Mouse (Mus musculus) neural tube, embryonic 14.5 days (tissue): Measurements from ENCODE around the gene Uvssa. TPM values are rescaled to one million over a fixed set of nuclear protein-coding genes. Genes with fewer than 3 reads are reported as not detected.

Source experiments
- ATAC-seq: fragments of 200-750 bp; cut with Nextera tagmentation; 2 replicates; pipeline ENCODE4 v1.8.0; 2017; ENCODE audit warnings: low read depth, mild to moderate bottlenecking, moderate TSS enrichment, moderate library complexity
- H3K27ac ChIP-seq: fragments of 300-500 bp; sonication (generic); 2 replicates; pipeline ENCODE4 v1.5.1; 2014; ENCODE audit warnings: low read depth, mild to moderate bottlenecking, control low read depth, low read length, moderate library complexity, mixed read lengths
- H3K27me3 ChIP-seq: fragments of 300-500 bp; sonication (generic); 2 replicates; pipeline ENCODE4 v1.6.1; 2014; ENCODE audit warnings: low read length; ENCODE audit not compliant: control insufficient read depth, insufficient read depth
- H3K36me3 ChIP-seq: fragments of 300-500 bp; sonication (generic); 2 replicates; pipeline ENCODE4 v1.6.1; 2014; ENCODE audit warnings: low read length, mixed read lengths; ENCODE audit not compliant: control insufficient read depth, insufficient read depth
- H3K4me1 ChIP-seq: fragments of 300-500 bp; sonication (generic); 2 replicates; pipeline ENCODE4 v1.6.1; 2014; ENCODE audit warnings: low read length; ENCODE audit not compliant: control insufficient read depth, insufficient read depth
- H3K4me2 ChIP-seq: fragments of 300-500 bp; sonication (generic); 2 replicates; pipeline ENCODE4 v1.6.1; 2014; ENCODE audit warnings: mild to moderate bottlenecking, low read depth, low read length, control low read depth
- H3K4me3 ChIP-seq: fragments of 300-500 bp; sonication (generic); 2 replicates; pipeline ENCODE4 v1.5.1; 2014; ENCODE audit warnings: low read depth, low read length, control low read depth, mixed read lengths
- H3K9ac ChIP-seq: fragments of 300-500 bp; sonication (generic); replicated peaks from 2 replicates; pipeline ENCODE4 v1.6.1; 2014; ENCODE audit warnings: low read depth, mild to moderate bottlenecking, control low read depth, low read length, mixed read lengths
- H3K9me3 ChIP-seq: fragments of 300-500 bp; sonication (generic); 2 replicates; pipeline ENCODE4 v1.6.1; 2016; ENCODE audit warnings: low read length; ENCODE audit not compliant: control insufficient read depth
- WGBS: fragments of 180-500 bp; shearing (Covaris S2); extraction: QIAGEN DNeasy Blood & Tissue Kit; methylation state at CpG from one replicate; pipeline ENCODE4 v1.1.7; 2014; 5-methylcytosine and 5-hydroxymethylcytosine counted together
- polyA plus RNA-seq: library from polyadenylated mRNA; unstranded; fragments of >200 nt; fragmentation: Nextera tagmentation; extraction: Ambion mirVana; gene quantifications from 2 replicates; pipeline ENCODE4 v1.2.1, GENCODE M21; 2014

Gene Uvssa
- polyA plus RNA-seq, 1 experiment from 2014 or later: 9.0 TPM

- Histone ChIP-seq H3K9me3 (no peaks in the 10 kb centered on the region), H3K27me3 (no peaks in the 10 kb centered on the region), H3K27ac (no peak overlapping the region), H3K36me3 (peaks cover 32% of the 10 kb centered on the region), H3K4me1 (no peaks in the 10 kb centered on the region), H3K4me3 (no peak overlapping the region), H3K4me2 (no peak overlapping the region), H3K9ac (no peak overlapping the region)
- ATAC-seq: no peak
- WGBS: 95% methylated on average over 4 of the region's 4 CpGs
These were observed 19.9 kb upstream of the Uvssa start for GRCm38 (mm10) chr5:33358467-33358866.

- no peaks in the 10 kb centered on the region for H3K27me3 ChIP-seq
- no peaks in the 10 kb centered on the region for H3K9me3 ChIP-seq
- H3K27ac ChIP-seq: no peak overlapping the region
- no peak for ATAC-seq
- H3K4me2 ChIP-seq: no peak overlapping the region
- peaks cover 69% of the 10 kb centered on the region for H3K36me3 ChIP-seq
- H3K4me3 ChIP-seq: no peak overlapping the region
- WGBS: 94% methylated on average over 5 of the region's 5 CpGs
- no peaks in the 10 kb centered on the region for H3K4me1 ChIP-seq
- no peak overlapping the region for H3K9ac ChIP-seq
These were observed 15.1 kb upstream of the Uvssa start for GRCm38 (mm10) chr5:33363263-33363662.

- Histone ChIP-seq H3K27me3 (no peaks in the 10 kb centered on the region), H3K9ac (0 out of 2 replicates have a peak overlapping the region, but pooled peaks have one; percentile 11), H3K4me1 (no peaks in the 10 kb centered on the region), H3K4me3 (no peak overlapping the region), H3K9me3 (no peaks in the 10 kb centered on the region), H3K36me3 (peaks cover 78% of the 10 kb centered on the region), H3K4me2 (no peak overlapping the region), H3K27ac (no peak overlapping the region)
- WGBS: 90% methylated on average over 4 of the region's 4 CpGs
- no peak for ATAC-seq
These were observed 9.7 kb upstream of the Uvssa start for GRCm38 (mm10) chr5:33368651-33369050.

GRCm38 (mm10) chr5:33371137-33371536 lies 7.2 kb upstream of the Uvssa start:
- no peak overlapping the region for H3K4me3 ChIP-seq
- no peak overlapping the region for H3K4me2 ChIP-seq
- H3K9ac ChIP-seq: no peak overlapping the region
- H3K9me3 ChIP-seq: no peaks in the 10 kb centered on the region
- peaks cover 56% of the 10 kb centered on the region for H3K36me3 ChIP-seq
- no peak overlapping the region for H3K27ac ChIP-seq
- ATAC-seq: peak; percentile 44; the same call in 1 of the 2 replicates
- no peaks in the 10 kb centered on the region for H3K27me3 ChIP-seq
- H3K4me1 ChIP-seq: no peaks in the 10 kb centered on the region

- WGBS: 95% methylated on average over 4 of the region's 4 CpGs
- no peak for ATAC-seq
- Histone ChIP-seq H3K4me2 (no peak overlapping the region), H3K9me3 (no peaks in the 10 kb centered on the region), H3K9ac (no peak overlapping the region), H3K36me3 (peaks cover 54% of the 10 kb centered on the region), H3K4me3 (no peak overlapping the region), H3K27ac (no peak overlapping the region), H3K27me3 (no peaks in the 10 kb centered on the region), H3K4me1 (no peaks in the 10 kb centered on the region)
These were observed 6.7 kb upstream of the Uvssa start for GRCm38 (mm10) chr5:33371668-33372067.

- no peaks in the 10 kb centered on the region for H3K9me3 ChIP-seq
- H3K4me2 ChIP-seq: no peak overlapping the region
- no peak for ATAC-seq
- peaks cover 49% of the 10 kb centered on the region for H3K36me3 ChIP-seq
- H3K27ac ChIP-seq: no peak overlapping the region
- no peaks in the 10 kb centered on the region; the same call in 1 of the 2 replicates for H3K4me1 ChIP-seq
- 81% methylated on average over 18 of the region's 18 CpGs for WGBS
- no peaks in the 10 kb centered on the region for H3K27me3 ChIP-seq
- H3K9ac ChIP-seq: no peak overlapping the region
- no peak overlapping the region for H3K4me3 ChIP-seq
These were observed 5.9 kb upstream of the Uvssa start for GRCm38 (mm10) chr5:33372331-33373038.

GRCm38 (mm10) chr5:33377176-33377575 lies 1.2 kb upstream of the Uvssa start:
- H3K27me3 ChIP-seq: no peaks in the 10 kb centered on the region
- peak overlapping the region; percentile 66; the same call in 1 of the 2 replicates for H3K4me3 ChIP-seq
- no peaks in the 10 kb centered on the region for H3K9me3 ChIP-seq
- peaks cover 11% of the 10 kb centered on the region for H3K4me1 ChIP-seq
- peak overlapping the region; percentile 51; the same call in 1 of the 2 replicates for H3K9ac ChIP-seq
- ATAC-seq: no peak
- peaks cover 14% of the 10 kb centered on the region for H3K36me3 ChIP-seq
- peak overlapping the region; percentile 87 for H3K4me2 ChIP-seq
- no peak overlapping the region for H3K27ac ChIP-seq
- WGBS: 73% methylated on average over 6 of the region's 6 CpGs

- ATAC-seq: no peak
- WGBS: 3% methylated on average over 21 of the region's 21 CpGs
These were observed 498 bp upstream of the Uvssa start for GRCm38 (mm10) chr5:33377801-33378301.

GRCm38 (mm10) chr5:33387550-33387949 lies 9.2 kb downstream of the Uvssa start:
- Histone ChIP-seq H3K4me3 (no peak overlapping the region), H3K27ac (no peak overlapping the region), H3K36me3 (peaks cover 14% of the 10 kb centered on the region; the same call in 1 of the 2 replicates), H3K9ac (no peak overlapping the region), H3K27me3 (no peaks in the 10 kb centered on the region), H3K4me2 (no peak overlapping the region), H3K4me1 (no peaks in the 10 kb centered on the region), H3K9me3 (no peaks in the 10 kb centered on the region)
- WGBS: 87% methylated on average over 11 of the region's 11 CpGs
- no peak for ATAC-seq

More at GRCm38 (mm10) chr5:33377801-33378301, 498 bp upstream of the Uvssa start:
- Histone ChIP-seq H3K27ac (peak overlapping the region; percentile 62), H3K9me3 (no peaks in the 10 kb centered on the region), H3K27me3 (no peaks in the 10 kb centered on the region), H3K4me2 (peak overlapping the region; percentile 87), H3K36me3 (peaks cover 7% of the 10 kb centered on the region), H3K9ac (peak overlapping the region; percentile 51), H3K4me1 (peaks cover 11% of the 10 kb centered on the region), H3K4me3 (peak overlapping the region; percentile 66)
